Mouse (Mus musculus): ENCODE measurements around the gene Itgav. TPM values are rescaled to one million over a fixed set of nuclear protein-coding genes. Genes with fewer than 3 reads are reported as not detected.
"Not testable (repeated sequence)": the region's sequence is repeated elsewhere in the genome, so short reads cannot be mapped to it uniquely, and the experiment has no call there.

Itgav gene
- total RNA-seq, 2 experiments from 2014 or later, result 68.7 to 69.5 TPM

DNA sequence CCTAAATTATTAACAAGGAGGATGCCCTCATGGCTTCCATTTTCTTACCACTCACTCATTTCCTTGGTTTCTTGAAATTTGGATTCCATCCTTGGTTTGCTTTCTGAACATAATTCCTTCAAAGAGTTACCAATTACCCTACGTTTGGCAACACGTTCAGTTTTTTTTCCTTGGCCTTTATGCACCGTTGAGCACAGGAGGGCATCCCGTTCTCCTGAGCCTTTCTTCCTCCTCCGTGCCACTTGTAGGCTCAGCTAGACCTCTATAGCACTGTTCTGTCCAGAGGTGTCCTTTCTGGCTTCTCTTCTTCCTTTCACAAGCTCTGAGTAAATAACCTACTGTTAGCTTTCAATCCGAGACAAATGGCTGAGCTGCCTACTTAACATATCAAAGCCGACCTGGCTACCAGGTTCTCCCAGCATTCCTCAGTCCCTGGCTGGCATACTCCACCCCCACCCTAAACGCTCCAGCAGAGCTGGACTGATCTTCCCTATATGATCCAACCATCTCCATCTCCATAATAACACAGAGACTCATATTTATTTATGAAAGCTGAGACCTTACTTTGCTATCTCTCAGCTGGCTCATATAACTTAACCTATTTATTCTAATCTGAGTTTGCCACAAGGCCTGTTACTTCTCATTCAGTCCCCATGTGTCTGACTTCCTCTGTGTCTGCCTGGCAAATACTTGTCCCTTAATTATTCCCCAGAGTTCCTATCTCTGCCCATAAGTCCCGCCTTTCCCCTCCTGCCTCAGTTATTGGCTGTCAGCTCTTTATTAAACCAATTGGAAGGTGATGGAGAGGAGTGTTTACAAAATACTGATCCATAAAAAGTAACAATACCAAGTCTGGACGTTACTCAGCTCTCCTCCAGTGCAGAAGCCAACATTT lies 31.3 kb upstream of the Itgav start:
- no peak overlapping the region for H3K27ac ChIP-seq
- no peak for TF ChIP-seq CTCF (conservative IDR thresholded peaks at IDR 0.05)
- no peak for DNase-seq (ENCODE audit: low spot score in 2 of 2)
- no peak overlapping the region for H3K4me3 ChIP-seq

DNA sequence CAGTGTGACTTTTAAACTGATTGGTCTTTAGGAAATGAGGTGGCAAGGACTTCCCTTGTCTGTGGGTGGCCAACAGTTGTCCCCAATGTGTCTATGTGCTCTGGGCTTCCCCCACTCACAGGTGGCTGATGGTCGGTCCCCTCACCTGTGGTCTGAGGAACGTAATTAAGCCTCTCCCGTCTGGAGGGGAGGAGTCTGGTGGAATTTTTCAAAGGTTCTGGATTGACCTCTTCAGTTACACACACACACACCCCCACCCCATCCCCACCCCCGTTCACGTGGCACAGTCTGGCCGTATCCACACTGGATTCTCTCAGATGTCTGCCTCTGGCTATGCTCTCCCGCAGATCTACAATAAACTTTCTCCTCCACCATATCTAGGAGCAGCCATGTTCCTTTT lies 30.1 kb upstream of the Itgav start:
- TF ChIP-seq CTCF (conservative IDR thresholded peaks at IDR 0.05), result no peak
- DNase-seq (ENCODE audit: low spot score in 2 of 2), result no peak
- Histone ChIP-seq H3K27ac (no peak overlapping the region), H3K4me3 (no peak overlapping the region)

DNA sequence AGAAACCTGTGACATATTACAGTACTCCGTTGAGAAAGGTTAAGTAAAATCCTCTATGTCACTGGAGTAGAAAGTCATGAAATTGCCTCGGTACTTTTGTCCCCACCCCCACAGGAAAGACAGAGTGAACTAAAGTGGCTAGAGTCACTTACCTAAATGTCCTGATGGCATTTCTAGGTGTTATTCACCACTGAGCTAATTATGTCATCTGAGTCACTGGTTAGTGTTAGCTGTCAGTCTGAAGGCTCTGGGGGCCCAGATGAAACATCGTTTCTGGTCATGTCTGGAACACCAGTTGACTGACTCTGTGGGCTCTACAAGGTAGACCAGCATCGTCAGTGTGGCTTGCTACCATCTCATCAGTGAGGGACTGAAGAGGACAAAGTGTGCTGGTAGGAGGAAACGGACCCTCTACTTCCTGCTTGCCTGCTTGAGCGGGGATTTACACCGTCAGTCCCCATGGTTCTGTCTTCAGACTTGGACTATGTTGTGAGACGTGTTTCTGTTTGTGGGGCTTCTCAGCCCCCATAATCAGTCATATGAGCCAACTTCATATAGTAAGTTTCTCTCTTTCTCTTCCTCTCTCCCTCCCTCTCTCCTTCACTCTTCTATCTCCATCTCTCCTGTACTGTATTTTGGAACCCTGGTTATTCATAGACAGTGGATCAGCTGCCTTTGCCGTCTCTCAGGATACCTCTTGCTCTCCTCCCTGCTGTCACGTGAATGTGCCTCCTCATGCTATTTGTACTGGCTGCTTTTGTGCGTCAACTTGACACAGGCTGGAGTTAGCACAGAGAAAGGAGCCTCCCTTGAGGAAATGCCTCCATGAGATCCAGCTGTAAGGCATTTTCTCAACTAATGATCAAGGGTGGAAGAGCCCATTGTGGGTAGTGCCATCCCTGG lies 28.6 kb upstream of the Itgav start:
- H3K27ac ChIP-seq, result no peak overlapping the region
- H3K4me3 ChIP-seq, result no peak overlapping the region
- no peak for DNase-seq (ENCODE audit: low spot score in 2 of 2)
- TF ChIP-seq CTCF (conservative IDR thresholded peaks at IDR 0.05), result no peak

DNA sequence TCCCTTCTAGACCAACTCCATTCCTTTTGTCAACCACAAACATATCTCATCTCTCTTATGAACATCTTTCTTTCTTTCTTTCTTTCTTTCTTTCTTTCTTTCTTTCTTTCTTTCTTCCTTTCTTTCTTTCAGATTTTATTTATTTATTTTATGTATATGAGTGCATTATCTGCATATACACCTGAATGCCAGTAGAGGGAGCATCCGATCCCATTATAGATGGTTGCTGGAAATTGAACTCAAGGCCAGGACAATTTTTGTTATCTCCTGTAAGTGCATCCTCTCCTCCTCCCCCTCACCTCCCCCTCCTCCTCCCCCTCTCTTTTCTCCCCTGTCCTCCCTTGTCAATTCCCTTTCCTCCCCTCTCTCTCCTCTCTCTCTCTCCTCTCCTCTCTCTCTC lies 25.7 kb upstream of the Itgav start:
- Histone ChIP-seq H3K4me3 (no peak overlapping the region), H3K27ac (no peak overlapping the region)
- DNase-seq (ENCODE audit: low spot score in 2 of 2), result no peak
- TF ChIP-seq CTCF (conservative IDR thresholded peaks at IDR 0.05), result peak; percentile 53

DNA sequence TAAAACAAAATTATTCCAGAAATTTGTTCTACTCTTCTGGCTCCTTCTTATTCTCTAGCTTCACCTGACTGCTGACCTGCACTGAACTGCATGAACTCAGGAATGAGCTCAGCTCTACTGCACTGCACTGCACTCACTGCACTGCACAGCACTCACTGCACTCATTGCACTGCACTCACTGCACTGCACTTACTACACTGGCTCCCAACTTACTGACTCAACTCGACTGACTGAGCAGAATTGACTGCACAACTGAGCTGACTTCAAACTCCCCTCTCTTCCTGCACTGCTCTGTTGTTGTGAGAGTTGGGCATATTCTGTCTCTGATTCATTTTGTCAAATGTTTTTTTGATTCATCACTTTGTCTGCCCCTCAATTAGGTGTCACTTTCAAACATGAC lies 24.9 kb upstream of the Itgav start:
- DNase-seq (ENCODE audit: low spot score in 2 of 2), result no peak
- Histone ChIP-seq H3K4me3 (no peak overlapping the region), H3K27ac (no peak overlapping the region)
- TF ChIP-seq CTCF (conservative IDR thresholded peaks at IDR 0.05), result no peak

DNA sequence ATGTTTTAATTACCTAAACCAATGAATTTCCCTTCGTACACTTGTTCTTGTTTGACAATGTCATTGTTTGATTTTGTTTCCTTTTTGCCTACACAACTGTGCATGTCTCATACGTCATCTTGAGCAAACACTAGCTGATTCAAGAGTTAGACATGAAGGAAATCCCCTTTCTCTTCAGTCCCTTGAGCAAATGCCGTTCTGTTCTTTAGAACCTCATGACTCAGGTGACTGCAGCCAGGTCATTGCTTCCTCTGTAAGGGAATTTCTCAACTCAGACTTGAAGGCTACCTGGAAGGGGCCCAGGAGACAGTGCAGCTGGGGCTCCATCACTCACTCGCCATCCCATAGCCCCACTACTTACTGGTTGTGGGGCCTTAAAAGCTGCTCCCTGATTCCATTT lies 23.5 kb upstream of the Itgav start:
- no peak for DNase-seq (ENCODE audit: low spot score in 2 of 2)
- Histone ChIP-seq H3K4me3 (no peak overlapping the region), H3K27ac (no peak overlapping the region)
- no peak for TF ChIP-seq CTCF (conservative IDR thresholded peaks at IDR 0.05)

DNA sequence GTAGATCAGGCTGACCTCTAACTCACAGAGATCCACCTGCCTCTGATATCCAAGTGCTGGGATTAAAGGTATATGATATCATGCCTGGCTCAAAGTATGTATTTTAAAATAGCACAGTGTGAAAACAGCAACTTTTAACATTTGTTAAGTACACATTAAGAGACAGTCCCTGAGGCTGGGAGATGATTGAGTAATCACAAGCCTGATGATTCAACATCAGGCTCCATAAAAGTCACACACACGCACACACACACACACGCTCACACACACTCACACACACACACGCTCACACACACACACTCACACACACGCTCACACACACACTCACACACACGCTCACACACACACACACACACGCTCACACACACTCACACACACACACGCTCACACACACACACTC lies 21.8 kb upstream of the Itgav start:
- no peak overlapping the region for H3K4me3 ChIP-seq
- no peak for TF ChIP-seq CTCF (conservative IDR thresholded peaks at IDR 0.05)
- no peak for DNase-seq (ENCODE audit: low spot score in 2 of 2)
- no peak overlapping the region for H3K27ac ChIP-seq

DNA sequence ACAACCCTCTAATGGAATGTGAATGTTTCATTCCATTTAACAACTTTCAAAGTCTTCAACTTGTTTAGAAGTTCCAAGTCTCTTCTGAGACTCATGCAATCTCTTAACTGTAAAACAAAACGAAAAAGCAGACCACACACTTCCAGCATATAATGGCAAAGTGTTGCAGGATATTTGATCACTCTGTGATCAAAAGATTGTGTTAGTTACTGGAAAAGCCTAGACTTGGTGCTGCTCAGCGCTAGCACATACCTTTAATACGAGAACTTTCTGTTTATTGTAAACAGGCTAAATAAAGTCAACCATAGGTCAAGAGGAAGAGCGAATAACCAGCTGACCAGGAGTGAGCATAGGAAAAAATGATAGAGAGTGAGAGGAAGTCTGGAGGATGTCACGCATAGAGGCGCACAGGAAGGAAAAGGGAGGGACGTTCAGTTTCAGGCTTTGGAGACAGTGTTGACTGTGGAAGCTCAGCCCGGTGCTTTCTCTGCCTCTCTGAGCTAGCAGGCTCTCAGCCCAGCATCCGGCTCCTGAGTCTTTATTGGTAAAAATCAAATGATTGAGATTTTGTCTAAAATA lies 18.5 kb upstream of the Itgav start:
- Histone ChIP-seq H3K4me3 (no peak overlapping the region), H3K27ac (no peak overlapping the region)
- no peak for TF ChIP-seq CTCF (conservative IDR thresholded peaks at IDR 0.05)
- no peak for DNase-seq (ENCODE audit: low spot score in 2 of 2)

DNA sequence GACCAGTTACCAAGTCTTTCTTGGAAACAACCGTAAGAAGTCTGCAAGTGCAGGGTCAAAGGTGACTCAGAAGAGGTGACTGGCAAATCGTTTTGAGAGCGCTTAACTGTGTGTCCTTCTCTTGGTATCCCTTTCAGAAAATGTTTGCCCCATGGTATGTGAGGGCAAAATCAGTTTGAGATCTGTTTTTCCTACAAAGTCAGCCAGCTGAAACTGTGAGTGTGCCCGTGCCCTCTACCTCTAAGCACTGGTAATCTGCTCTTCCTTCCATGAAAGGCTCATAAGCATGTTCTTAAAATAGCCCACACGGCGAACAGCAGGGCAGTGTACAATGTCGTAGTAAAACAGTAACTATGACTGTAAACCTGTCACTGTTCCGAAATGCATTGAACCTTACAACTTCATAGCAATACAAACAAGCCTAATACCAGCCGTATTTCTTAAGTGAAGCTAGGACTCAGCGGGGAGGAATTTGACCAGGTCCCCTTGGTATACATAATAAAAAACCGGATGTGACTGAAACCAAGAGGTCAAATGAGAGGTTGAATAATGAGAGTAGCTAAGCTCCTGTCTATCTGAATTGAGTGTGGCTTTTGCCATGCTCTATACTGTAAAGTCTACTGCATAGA lies 14.2 kb upstream of the Itgav start:
- Histone ChIP-seq H3K27ac (no peak overlapping the region), H3K4me3 (no peak overlapping the region)
- no peak for DNase-seq (ENCODE audit: low spot score in 2 of 2)
- TF ChIP-seq CTCF (conservative IDR thresholded peaks at IDR 0.05), result no peak

DNA sequence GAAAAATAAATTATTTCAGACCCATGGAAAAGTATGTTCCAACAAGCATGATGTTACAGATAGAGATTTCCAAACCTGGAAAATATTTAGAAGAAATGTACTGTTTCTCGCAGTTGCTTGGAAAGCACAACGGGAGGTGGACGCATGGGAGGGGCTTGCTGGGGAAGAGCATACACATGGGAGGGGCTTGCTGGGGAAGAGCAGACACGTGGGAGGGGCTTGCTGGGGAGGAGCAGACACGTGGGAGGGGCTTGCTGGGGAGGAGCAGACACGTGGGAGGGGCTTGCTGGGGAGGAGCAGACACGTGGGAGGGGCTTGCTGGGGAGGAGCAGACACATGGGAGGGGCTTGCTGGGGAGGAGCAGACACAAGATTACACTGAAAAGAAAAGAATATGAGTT lies 10.9 kb upstream of the Itgav start:
- not testable (repeated sequence) for H3K27ac ChIP-seq, H3K4me3 ChIP-seq

DNA sequence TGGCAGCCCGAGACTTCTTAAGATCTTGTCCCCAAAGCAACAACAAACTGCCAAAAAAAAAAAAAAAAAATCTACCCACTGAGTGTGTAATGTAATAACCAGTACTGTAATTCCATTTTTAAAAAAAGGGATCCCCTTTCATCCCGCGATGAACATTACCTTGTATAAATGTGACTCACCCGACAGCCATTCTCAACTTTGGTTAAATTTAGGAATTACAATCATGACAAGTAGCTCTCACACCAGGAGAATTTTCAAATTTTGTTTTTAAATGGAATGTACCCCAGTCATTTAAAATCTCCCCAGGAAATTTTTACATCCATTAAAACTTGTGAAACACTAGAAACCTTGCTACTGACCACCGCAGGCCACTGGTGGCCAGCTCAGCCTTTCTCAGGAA lies 10.3 kb upstream of the Itgav start:
- no peak for DNase-seq (ENCODE audit: low spot score in 2 of 2)
- Histone ChIP-seq H3K4me3 (no peak overlapping the region), H3K27ac (no peak overlapping the region)
- TF ChIP-seq CTCF (conservative IDR thresholded peaks at IDR 0.05), result no peak

More for the DNA sequence above, 10.9 kb upstream of the Itgav start:
- DNase-seq (ENCODE audit: low spot score in 2 of 2), result not testable (repeated sequence)

DNA sequence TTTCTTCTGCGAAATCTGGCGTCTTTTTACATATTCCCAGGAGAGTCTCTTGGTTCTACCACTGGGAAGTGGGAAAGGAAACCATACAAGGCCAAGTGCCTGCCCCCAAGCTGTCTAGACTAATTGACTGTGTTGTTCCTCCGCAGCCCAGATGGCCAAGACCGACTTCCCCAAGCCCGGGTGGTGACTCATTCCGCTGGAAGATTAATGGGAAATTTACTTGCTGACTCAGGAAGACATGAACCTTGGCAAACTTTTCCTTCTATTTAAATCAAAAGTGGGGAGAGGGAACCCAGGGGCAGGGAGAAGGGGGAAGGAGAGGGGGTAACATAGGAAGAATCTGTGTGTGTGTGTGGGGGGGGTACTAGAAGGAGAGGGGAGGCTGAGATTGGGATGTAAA lies 9.4 kb upstream of the Itgav start:
- DNase-seq (ENCODE audit: low spot score in 2 of 2), result peak; percentile 46 to 67
- no peak overlapping the region for H3K27ac ChIP-seq
- H3K4me3 ChIP-seq, result no peak overlapping the region
- TF ChIP-seq CTCF (conservative IDR thresholded peaks at IDR 0.05), result no peak

DNA sequence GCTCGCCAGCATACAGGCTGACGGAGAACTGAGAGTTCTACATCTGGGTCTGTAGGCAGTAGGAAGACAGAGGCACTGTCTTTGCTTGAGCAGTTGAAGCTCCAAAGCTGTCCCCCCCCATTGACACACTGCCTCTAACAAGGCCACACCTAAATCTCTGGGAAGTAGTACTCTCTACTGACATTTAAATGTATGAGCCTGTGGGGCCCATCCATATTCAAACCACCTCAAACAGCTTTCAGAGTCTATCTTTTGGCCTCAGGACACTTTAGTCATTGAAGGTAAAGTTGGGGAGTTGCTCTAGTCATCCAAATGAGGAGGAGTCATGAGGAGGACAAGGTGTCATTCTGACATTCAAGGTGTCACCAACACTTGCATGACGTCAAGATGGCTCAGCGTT lies 5.9 kb upstream of the Itgav start:
- DNase-seq (ENCODE audit: low spot score in 2 of 2), result no peak
- no peak overlapping the region for H3K27ac ChIP-seq
- no peak for TF ChIP-seq CTCF (conservative IDR thresholded peaks at IDR 0.05)
- H3K4me3 ChIP-seq, result no peak overlapping the region

Measured in layer of hippocampus, adult 2 months (tissue).